Mouse (Mus musculus) heart, adult 2 months (tissue): ENCODE results near the gene Phf24. TPM values are rescaled to one million over a fixed set of nuclear protein-coding genes. Genes with fewer than 3 reads are reported as not detected.

Experiments used
- DNase-seq, 2 experiments: peaks; one replicate each; pipeline ENCODE4 v3.0.0; 2021
- H3K27ac ChIP-seq: fragments of 200-600 bp; 2 replicates; pipeline ENCODE4 v1.8.1; 2022
- H3K27me3 ChIP-seq: fragments of 200-500 bp; 2 replicates; pipeline ENCODE4 v1.6.1; 2012; ENCODE audit warnings: mild to moderate bottlenecking, low read length, inconsistent platforms, mixed read lengths; ENCODE audit not compliant: control insufficient read depth, insufficient read depth
- H3K36me3 ChIP-seq: fragments of 200-500 bp; 2 replicates; pipeline ENCODE4 v1.6.1; 2012; ENCODE audit warnings: low read length, inconsistent platforms; ENCODE audit not compliant: control insufficient read depth, insufficient read depth
- H3K4me1 ChIP-seq: fragments of 200-500 bp; 2 replicates; pipeline ENCODE4 v1.6.1; 2011; ENCODE audit warnings: low read length; ENCODE audit not compliant: control insufficient read depth, insufficient read depth
- H3K4me3 ChIP-seq: fragments of 200-600 bp; 2 replicates; pipeline ENCODE4 v1.8.1; 2022
- H3K79me2 ChIP-seq: fragments of 200-500 bp; replicated peaks from 2 replicates; pipeline ENCODE4 v1.6.1; 2012; ENCODE audit warnings: mild to moderate bottlenecking, inconsistent platforms, low read length, moderate library complexity, mixed read lengths; ENCODE audit not compliant: control insufficient read depth, insufficient read depth
- H3K9ac ChIP-seq: fragments of 200-500 bp; 2 replicates; pipeline ENCODE4 v1.6.1; 2012; ENCODE audit warnings: low read depth, mild to moderate bottlenecking, control low read depth, inconsistent platforms, low read length, mixed read lengths
- CTCF ChIP-seq: fragments of 200-600 bp; IDR thresholded peaks from 2 replicates; pipeline ENCODE4 v1.8.1; 2022; ENCODE audit warnings: antibody characterized with exemption, mild to moderate bottlenecking, moderate library complexity
- EP300 ChIP-seq: fragments of 200-500 bp; IDR thresholded peaks from 2 replicates; pipeline ENCODE4 v1.6.1; 2011; ENCODE audit warnings: low read depth, low read length, control low read depth; ENCODE audit not compliant: insufficient read depth
- POLR2A ChIP-seq: fragments of 200-500 bp; IDR thresholded peaks from 2 replicates; pipeline ENCODE4 v1.6.1; 2011; ENCODE audit warnings: mild to moderate bottlenecking, low read depth, low read length, control low read depth; ENCODE audit not compliant: insufficient read depth
- WGBS: fragments of 180-500 bp; shearing (Covaris S2); methylation state at CpG from one replicate; pipeline ENCODE4 v1.1.7; 2018; 5-methylcytosine and 5-hydroxymethylcytosine counted together
- intact Hi-C: fragments of 180-260 bp; cut with DNase I; formaldehyde crosslinking; loops from one replicate; pipeline ENCODE4 v1.15.1; 2025
- polyA plus RNA-seq: library from polyadenylated mRNA; depleted of rRNA; stranded (reverse); fragments of >200 nt; gene quantifications from 2 replicates; pipeline ENCODE4 v1.2.3, GENCODE M21; 2012
- total RNA-seq, 2 experiments: library from RNA; stranded (reverse); gene quantifications; 2 replicates each; pipeline ENCODE4 v1.2.3; 2021

Phf24 gene
- total and polyA plus RNA-seq, 3 experiments = 4.8 to 5.8 (median 5.0) TPM

GRCm38 (mm10) chr4:42915966-42916365 lies 494 bp upstream of the Phf24 start:
- no peak for TF ChIP-seq CTCF
- TF ChIP-seq EP300 = no peak
- no peak for TF ChIP-seq POLR2A
- no peak for DNase-seq
- intact Hi-C loops = loop anchor here (5.0 kb wide), 1 partner anchor 39 kb away; no protein-coding TSS in a partner anchor
- H3K9ac ChIP-seq = no peak overlapping the region
- H3K4me1 ChIP-seq = no peaks in the 10 kb centered on the region
- H3K4me3 ChIP-seq = no peak overlapping the region
- no peaks in the 10 kb centered on the region for H3K36me3 ChIP-seq
- 90% methylated on average over 1 of the region's 1 CpGs for WGBS
- no peak overlapping the region for H3K27ac ChIP-seq
- no peaks in the 10 kb centered on the region for H3K79me2 ChIP-seq
- peaks cover 5% of the 10 kb centered on the region; the same call in 1 of the 2 replicates for H3K27me3 ChIP-seq

GRCm38 (mm10) chr4:42917402-42917774 lies 928 bp downstream of the Phf24 start:
- Histone ChIP-seq H3K79me2 (no peaks in the 10 kb centered on the region), H3K27ac (no peak overlapping the region), H3K9ac (peak overlapping the region; percentile 77), H3K4me1 (no peaks in the 10 kb centered on the region), H3K36me3 (no peaks in the 10 kb centered on the region), H3K27me3 (peaks cover 5% of the 10 kb centered on the region; the same call in 1 of the 2 replicates), H3K4me3 (peak overlapping the region; percentile 49)
- TF ChIP-seq POLR2A (no peak), CTCF (no peak), EP300 (no peak)
- no peak for DNase-seq
- 4% methylated on average over 25 of the region's 26 CpGs for WGBS
- intact Hi-C loops = loop anchor here (5.0 kb wide), 1 partner anchor 40 kb away; no protein-coding TSS in a partner anchor

- Histone ChIP-seq H3K27me3 (peaks cover 5% of the 10 kb centered on the region; the same call in 1 of the 2 replicates), H3K27ac (no peak overlapping the region), H3K9ac (no peak overlapping the region), H3K36me3 (no peaks in the 10 kb centered on the region), H3K4me1 (no peaks in the 10 kb centered on the region), H3K4me3 (no peak overlapping the region), H3K79me2 (no peaks in the 10 kb centered on the region)
- intact Hi-C loops = no loop called here
- WGBS = 63% methylated on average over 9 of the region's 9 CpGs
- no peak for DNase-seq
- TF ChIP-seq EP300 (no peak), CTCF (no peak), POLR2A (no peak)
Measured at GRCm38 (mm10) chr4:42920726-42921125, 4.3 kb downstream of the Phf24 start.

- Histone ChIP-seq H3K36me3 (no peaks in the 10 kb centered on the region), H3K4me3 (no peak overlapping the region), H3K27ac (no peak overlapping the region), H3K9ac (no peak overlapping the region), H3K4me1 (no peaks in the 10 kb centered on the region), H3K27me3 (peaks cover 5% of the 10 kb centered on the region; the same call in 1 of the 2 replicates), H3K79me2 (no peaks in the 10 kb centered on the region)
- TF ChIP-seq EP300 (no peak), CTCF (no peak), POLR2A (no peak)
- WGBS = 62% methylated on average over 2 of the region's 2 CpGs
- intact Hi-C loops = no loop called here
- no peak for DNase-seq
Measured at GRCm38 (mm10) chr4:42921536-42921935, 5.1 kb downstream of the Phf24 start.

GRCm38 (mm10) chr4:42922056-42922455 lies 5.6 kb downstream of the Phf24 start:
- TF ChIP-seq POLR2A = no peak
- no peak for TF ChIP-seq EP300
- no peak for TF ChIP-seq CTCF
- Histone ChIP-seq H3K79me2 (no peaks in the 10 kb centered on the region), H3K27ac (no peak overlapping the region), H3K4me1 (no peaks in the 10 kb centered on the region), H3K36me3 (no peaks in the 10 kb centered on the region), H3K9ac (no peak overlapping the region), H3K4me3 (no peak overlapping the region), H3K27me3 (peaks cover 4% of the 10 kb centered on the region; the same call in 1 of the 2 replicates)
- 80% methylated on average over 6 of the region's 6 CpGs for WGBS
- DNase-seq = no peak
- intact Hi-C loops = no loop called here

GRCm38 (mm10) chr4:42922461-42922860 lies 6.0 kb downstream of the Phf24 start:
- TF ChIP-seq CTCF (no peak), EP300 (no peak), POLR2A (no peak)
- intact Hi-C loops = no loop called here
- DNase-seq = no peak
- Histone ChIP-seq H3K27ac (no peak overlapping the region), H3K27me3 (no peaks in the 10 kb centered on the region; the same call in 1 of the 2 replicates), H3K79me2 (no peaks in the 10 kb centered on the region), H3K4me1 (no peaks in the 10 kb centered on the region), H3K4me3 (no peak overlapping the region), H3K36me3 (no peaks in the 10 kb centered on the region), H3K9ac (no peak overlapping the region)
- 84% methylated on average over 8 of the region's 8 CpGs for WGBS
